Mouse (Mus musculus) megakaryocyte-erythroid progenitor cell, adult 5-6 weeks (primary cell): ENCODE data around the gene Ddx28. TPM values are rescaled to one million over a fixed set of nuclear protein-coding genes. Genes with fewer than 3 reads are reported as not detected.
A peak's percentile ranks its signal among the peaks of the same experiment; 100 is the strongest.

Experiments
- ATAC-seq: replicated peaks from 2 replicates; pipeline ENCODE4 v1.8.0; 2016; ENCODE audit warnings: mild to moderate bottlenecking, inconsistent platforms; ENCODE audit not compliant: severe bottlenecking, poor library complexity, low FRiP score, low TSS enrichment
- total RNA-seq, 2 experiments: library from RNA; stranded (forward) in 1 of 2; stranded (reverse) in 1 of 2; fragments of 200-1000, 215-1000 nt in 1 of 2; fragments of >200 nt in 1 of 2; fragmentation: Nextera tagmentation in 1 of 2; gene quantifications; 2 replicates each; pipeline ENCODE4 v1.2.3; 2014 to 2017

Gene Ddx28
- total RNA-seq, 2 experiments from 2014 or later, result 11.6 to 14.4 TPM

DNA sequence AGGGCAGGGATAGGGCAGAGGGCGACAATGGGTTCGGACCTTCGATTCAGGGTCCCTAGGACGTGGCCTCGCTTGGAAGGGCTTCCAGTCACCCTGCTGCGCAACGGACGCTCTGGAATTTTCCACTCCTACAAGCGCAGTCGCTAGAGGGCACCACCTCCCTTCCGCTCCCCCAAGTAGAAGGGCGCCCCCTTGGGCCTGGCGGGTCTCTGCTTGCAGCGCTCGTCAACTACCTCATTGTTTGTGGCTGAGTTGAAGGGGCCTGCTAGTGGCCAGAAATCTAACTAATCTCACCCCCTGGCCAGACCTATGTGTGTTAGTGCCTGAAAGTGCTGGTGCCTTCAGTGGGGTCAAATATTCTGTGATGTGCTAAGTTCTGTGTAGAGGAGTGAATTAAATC, 32.4 kb downstream of the Ddx28 start, which contains the start of gene Dpep3:
TSS of gene Dpep3 (minus strand) at position 105 of the 400 bp plus-strand sequence.
- ATAC-seq, result no peak

DNA sequence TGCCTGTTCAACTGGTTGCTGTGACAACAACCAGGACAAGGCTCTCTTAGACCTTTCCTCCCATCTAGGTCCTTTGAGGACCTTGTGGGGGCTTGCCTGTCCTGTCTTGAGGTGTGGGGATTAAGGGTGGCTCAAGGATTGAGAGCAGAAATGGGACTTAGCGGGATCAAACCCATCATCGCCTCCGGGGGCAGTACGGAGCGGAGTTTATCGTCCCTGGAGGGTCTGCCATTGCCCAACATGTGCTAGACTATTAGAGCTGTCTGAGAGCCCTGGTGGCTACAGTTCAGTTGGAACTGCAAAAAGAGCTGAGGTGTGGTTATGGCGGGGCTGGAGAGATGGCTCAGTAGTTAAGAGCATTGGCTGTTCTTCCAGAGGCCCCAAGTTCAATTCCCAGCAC, 36.3 kb downstream of the Ddx28 start:
- 0 out of 2 replicates have a peak, but pooled peaks have one; percentile 21 for ATAC-seq

DNA sequence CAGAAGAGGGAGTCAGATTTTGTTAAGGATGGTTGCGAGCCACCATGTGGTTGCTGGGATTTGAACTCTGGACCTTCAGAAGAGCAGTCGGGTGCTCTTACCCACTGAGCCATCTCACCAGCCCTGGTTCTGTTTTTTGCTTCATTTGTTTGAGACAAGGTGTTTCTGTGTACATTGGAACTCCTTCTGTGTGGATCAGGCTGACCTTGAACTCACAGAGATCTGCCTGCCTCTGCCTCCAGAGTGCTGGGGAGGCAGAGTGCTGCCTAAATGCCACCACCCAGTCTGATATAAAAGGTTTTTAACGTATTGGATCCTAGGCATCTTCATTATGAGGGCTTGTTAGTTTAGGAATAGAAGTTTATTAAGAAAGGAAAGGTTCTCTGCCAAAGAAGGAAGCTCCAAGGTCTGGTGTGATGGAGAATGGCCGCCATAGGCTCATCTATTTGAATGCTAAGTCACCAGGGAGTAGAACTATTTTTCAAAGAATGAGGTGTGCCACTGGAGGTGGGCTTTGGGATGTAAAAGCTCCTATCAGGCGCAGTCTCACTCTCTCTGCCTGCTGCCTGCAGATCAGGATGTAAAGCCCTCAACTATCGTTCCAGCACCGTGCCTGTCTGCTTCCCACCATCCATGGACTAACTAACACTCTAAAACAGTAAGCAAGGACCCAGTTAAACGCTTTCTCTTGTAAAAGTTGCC, 40.5 kb downstream of the Ddx28 start:
- no peak for ATAC-seq

DNA sequence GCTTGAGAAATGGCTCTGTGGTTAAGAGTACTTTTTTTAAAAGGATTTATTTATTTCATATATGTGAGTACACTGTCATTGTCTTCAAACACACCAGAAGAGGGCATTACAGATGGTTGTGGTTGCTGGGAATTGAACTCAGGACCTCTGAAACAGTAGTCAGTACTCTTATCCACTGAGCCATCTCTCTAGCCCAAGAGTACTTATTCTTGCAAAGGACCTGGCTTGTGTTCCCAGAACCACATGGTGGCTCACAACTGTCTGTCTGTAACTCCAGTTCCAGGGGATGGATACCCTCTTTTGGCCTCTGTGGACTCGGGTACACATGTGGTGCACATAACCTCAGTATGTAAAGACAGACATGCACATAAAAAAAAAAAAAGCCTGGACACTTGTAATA, 42.3 kb downstream of the Ddx28 start:
- ATAC-seq, result no peak

DNA sequence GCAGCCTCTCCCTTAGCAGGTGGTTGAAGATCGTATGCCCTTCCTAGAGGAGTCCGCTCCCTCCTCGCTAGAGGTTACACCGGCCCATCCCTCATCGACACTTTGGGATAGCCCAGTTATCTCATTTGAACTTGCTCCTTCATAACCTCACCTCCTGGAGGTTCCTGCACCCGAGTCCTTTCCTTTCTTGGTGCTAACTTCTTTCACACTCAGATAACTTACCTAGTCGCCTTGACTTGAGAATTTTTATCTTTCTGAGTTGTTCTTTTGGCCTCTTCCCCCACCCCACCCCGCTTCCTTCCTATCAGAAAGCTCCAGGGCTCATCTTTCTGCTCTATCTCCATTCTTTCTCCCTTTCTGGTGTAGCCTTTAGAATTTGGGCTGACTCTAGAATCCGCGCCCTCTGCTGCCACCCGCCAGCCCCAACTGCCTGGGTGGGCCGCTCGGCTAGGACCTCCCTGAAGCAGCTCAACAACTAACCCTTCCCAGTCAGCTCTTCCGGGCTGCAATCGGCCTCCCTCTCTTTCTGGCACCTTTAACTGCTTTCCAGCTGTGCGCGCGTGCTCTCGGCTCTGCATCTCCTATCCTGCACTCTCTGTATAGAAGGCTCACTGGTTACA, 44.9 kb downstream of the Ddx28 start:
- ATAC-seq, result peak; percentile 76

DNA sequence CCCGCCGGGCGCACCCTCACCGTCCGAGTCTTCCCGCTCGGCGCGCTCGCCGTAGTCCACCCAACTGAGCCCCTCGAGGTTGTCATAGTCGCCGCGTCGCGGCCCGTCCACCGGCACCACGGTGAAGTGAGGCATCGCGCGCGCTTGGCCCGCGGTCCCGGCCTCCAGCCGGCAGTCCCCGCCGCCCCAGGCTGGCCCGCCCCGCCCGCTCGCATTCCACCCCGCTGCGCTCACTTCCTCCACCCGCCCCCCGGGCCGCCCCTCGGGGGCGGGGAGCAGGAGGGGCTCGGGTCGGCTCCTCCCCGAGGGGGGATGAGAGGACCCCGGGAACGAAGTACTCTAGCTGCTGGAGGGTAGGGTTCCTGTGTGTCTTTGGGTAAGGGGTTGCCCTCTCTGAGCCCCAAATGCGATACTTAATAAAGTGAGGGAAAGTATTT, 45.8 kb downstream of the Ddx28 start, which contains the start of gene Slc12a4:
TSS of gene Slc12a4 (minus strand) at position 193 of the 437 bp plus-strand sequence.
- ATAC-seq, result no peak

DNA sequence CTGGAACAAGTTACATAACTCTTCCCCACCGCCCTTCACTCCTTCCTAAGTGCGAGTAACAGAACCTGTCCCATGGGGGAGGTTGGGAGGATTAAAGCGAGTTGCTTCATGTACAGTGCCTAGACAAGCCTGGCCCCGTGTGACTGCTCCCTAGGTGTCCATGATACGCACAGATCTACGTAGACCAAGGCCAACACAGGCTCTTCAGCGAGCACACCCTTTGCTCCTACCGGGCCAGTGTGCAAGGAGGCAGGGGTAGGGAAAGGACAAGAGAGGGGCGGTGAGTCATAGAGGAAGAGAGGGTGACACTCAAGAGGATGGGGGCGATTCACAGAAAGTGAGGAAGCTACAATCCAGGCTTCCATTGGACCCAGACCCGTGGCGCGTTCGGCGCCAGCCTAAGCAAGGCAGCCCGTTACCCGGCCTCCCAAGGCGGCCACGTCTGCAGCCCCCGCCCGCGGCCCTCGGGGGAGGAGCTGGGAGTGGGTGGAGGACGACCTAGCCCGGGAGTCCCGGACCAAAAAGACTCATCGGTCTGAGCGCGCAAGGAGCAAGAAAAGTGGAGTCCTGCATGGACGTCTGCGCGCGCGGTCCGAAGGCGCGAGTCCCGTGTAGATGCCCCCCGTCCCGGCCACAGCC, 46.3 kb downstream of the Ddx28 start:
- ATAC-seq, result no peak

DNA sequence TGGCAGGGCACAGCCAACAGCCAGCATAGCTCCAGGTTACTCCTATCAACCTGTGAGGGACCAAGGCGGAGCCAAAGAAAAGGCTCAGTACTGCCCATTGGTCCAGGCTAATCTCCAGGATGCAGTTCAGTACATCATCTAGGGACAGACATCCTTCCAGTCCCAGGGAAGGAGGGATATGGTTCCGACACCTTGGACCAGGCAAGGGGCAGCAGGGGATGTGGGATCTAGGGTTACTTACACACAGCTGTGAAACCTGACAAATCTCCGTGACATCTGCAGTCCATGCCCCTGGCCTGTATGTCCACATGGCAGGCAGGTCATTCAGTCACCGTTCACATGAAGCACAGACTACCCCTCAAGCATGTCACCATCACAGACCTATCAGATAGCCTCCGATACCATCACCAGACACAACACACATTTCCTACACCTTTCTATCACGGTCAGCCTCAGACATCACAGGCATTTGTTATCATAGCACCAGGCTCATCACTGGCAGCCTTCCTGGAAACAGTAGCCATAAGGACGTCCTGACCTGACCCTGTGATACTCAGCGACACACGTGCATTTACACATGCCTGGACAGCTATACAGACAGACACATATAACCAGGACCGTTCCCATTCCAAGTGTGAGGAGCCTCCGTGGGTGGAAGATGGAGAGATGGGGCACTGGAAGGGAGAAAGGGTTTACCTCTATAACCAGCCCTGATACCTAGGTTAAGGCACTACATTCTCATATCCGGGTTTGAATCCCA, 47.0 kb downstream of the Ddx28 start:
- ATAC-seq, result 0 out of 2 replicates have a peak, but pooled peaks have one; percentile 11

DNA sequence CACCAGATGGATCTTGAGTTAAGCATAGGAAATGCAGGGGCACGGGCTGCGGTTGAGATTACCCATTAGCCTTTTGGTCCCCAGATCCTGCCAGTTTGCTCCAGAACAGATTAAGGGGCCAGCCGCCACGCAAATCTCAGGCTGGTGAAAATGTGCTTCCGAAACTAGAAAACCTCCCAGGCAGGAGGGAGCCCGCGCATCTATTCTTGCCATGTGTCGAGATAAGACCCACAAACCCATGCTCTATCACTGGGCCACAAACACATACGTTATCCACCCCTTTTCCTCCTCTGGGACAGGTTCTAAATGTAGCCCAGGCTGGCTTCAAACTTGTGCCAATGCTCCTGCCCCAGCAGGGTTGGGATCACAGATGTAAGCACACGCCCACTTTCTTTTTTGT, 50.1 kb downstream of the Ddx28 start:
- peak; percentile 60 for ATAC-seq

DNA sequence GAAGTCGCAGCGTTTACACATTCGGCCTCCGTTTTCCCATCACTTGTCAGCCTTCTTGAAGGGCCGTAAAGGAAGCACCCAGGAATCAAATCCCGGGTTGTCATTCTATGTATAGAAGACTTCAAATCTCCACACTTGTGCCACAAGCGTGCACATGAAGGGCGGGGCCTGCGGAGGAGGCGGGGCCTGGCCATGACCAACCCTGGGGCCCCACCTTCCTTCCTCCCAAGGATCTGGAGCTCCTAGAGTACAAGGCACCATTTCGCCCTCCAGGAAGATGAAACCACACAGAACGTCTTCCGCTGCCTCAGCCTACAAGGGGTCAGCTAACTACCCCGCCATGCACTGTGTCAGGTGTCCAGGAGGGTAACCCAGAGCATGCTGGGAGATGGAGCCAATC, 50.6 kb downstream of the Ddx28 start:
- peak; percentile 2; the same call in 1 of the 2 replicates for ATAC-seq

Other genes with a start within 250 kb of the Ddx28 start
- 34.9 and 36.4 TPM in 2 replicates for gene Ranbp10, start 184.5 kb downstream of the Ddx28 start, total RNA-seq (2014; fragmentation: Nextera tagmentation)
- gene Ranbp10, start 184.5 kb downstream of the Ddx28 start, total RNA-seq (2017), result 8.3 and 16.0 TPM in 2 replicates
- not detected in 2 replicates for gene Tsnaxip1, start 184.2 kb downstream of the Ddx28 start, total RNA-seq (2014; fragmentation: Nextera tagmentation)
- not detected in 2 replicates for gene Tsnaxip1, start 184.2 kb downstream of the Ddx28 start, total RNA-seq (2017)
- gene Cenpt, start 158.6 kb downstream of the Ddx28 start, total RNA-seq (2014; fragmentation: Nextera tagmentation), result 32.0 and 47.6 TPM in 2 replicates
- gene Cenpt, start 158.6 kb downstream of the Ddx28 start, total RNA-seq (2017), result 14.2 and 20.0 TPM in 2 replicates
- 24.4 and 27.1 TPM in 2 replicates for gene Thap11, start 156.8 kb downstream of the Ddx28 start, total RNA-seq (2014; fragmentation: Nextera tagmentation)
- 18.5 and 33.4 TPM in 2 replicates for gene Thap11, start 156.8 kb downstream of the Ddx28 start, total RNA-seq (2017)
- gene Nutf2, start 151.3 kb downstream of the Ddx28 start, total RNA-seq (2014; fragmentation: Nextera tagmentation), result 174 and 237 TPM in 2 replicates
- gene Nutf2, start 151.3 kb downstream of the Ddx28 start, total RNA-seq (2017), result 29.3 and 101 TPM in 2 replicates
- 45.9 and 46.3 TPM in 2 replicates for gene Edc4, start 131.0 kb downstream of the Ddx28 start, total RNA-seq (2014; fragmentation: Nextera tagmentation)
- 25.9 and 38.4 TPM in 2 replicates for gene Edc4, start 131.0 kb downstream of the Ddx28 start, total RNA-seq (2017)
- gene Nrn1l, start 118.3 kb downstream of the Ddx28 start, total RNA-seq (2014; fragmentation: Nextera tagmentation), result 2.0 and 3.3 TPM in 2 replicates
- not detected in 2 replicates for gene Nrn1l, start 118.3 kb downstream of the Ddx28 start, total RNA-seq (2017)
- gene Pskh1, start 111.4 kb downstream of the Ddx28 start, total RNA-seq (2014; fragmentation: Nextera tagmentation), result 16.8 and 17.5 TPM in 2 replicates
- gene Pskh1, start 111.4 kb downstream of the Ddx28 start, total RNA-seq (2017), result 15.4 and 17.3 TPM in 2 replicates
- gene Ctrl, start 78.0 kb downstream of the Ddx28 start, total RNA-seq (2014; fragmentation: Nextera tagmentation), result 1.6 TPM in 1 of 2 replicates, not detected in the other
- gene Ctrl, start 78.0 kb downstream of the Ddx28 start, total RNA-seq (2017), result not detected in 2 replicates
- 93.9 and 150 TPM in 2 replicates for gene Psmb10, start 73.4 kb downstream of the Ddx28 start, total RNA-seq (2014; fragmentation: Nextera tagmentation)
- gene Psmb10, start 73.4 kb downstream of the Ddx28 start, total RNA-seq (2017), result 29.5 and 38.9 TPM in 2 replicates
- 3.7 and 4.6 TPM in 2 replicates for gene Lcat, start 68.5 kb downstream of the Ddx28 start, total RNA-seq (2014; fragmentation: Nextera tagmentation)
- 1.5 TPM in 1 of 2 replicates, not detected in the other for gene Lcat, start 68.5 kb downstream of the Ddx28 start, total RNA-seq (2017)
- gene Slc12a4, start 45.8 kb downstream of the Ddx28 start, total RNA-seq (2014; fragmentation: Nextera tagmentation), result 11.4 and 14.2 TPM in 2 replicates
- 4.7 and 10.5 TPM in 2 replicates for gene Slc12a4, start 45.8 kb downstream of the Ddx28 start, total RNA-seq (2017)
- gene Dpep3, start 32.5 kb downstream of the Ddx28 start, total RNA-seq (2014; fragmentation: Nextera tagmentation), result not detected in 2 replicates
- gene Dpep3, start 32.5 kb downstream of the Ddx28 start, total RNA-seq (2017), result not detected in 2 replicates
- 23.0 and 28.9 TPM in 2 replicates for gene Dus2, start 20.5 kb downstream of the Ddx28 start, total RNA-seq (2014; fragmentation: Nextera tagmentation)
- 13.8 and 22.5 TPM in 2 replicates for gene Dus2, start 20.5 kb downstream of the Ddx28 start, total RNA-seq (2017)
- gene Dpep2nb, start 5.9 kb downstream of the Ddx28 start, total RNA-seq (2014; fragmentation: Nextera tagmentation), result not detected in 2 replicates
- gene Dpep2nb, start 5.9 kb downstream of the Ddx28 start, total RNA-seq (2017), result not detected in 2 replicates
- 102 and 103 TPM in 2 replicates for gene Nfatc3, start 47.0 kb upstream of the Ddx28 start, total RNA-seq (2014; fragmentation: Nextera tagmentation)
- gene Nfatc3, start 47.0 kb upstream of the Ddx28 start, total RNA-seq (2017), result 35.0 and 35.3 TPM in 2 replicates
- 0.68 and 1.4 TPM in 2 replicates for gene Esrp2, start 125.1 kb upstream of the Ddx28 start, total RNA-seq (2014; fragmentation: Nextera tagmentation)
- gene Esrp2, start 125.1 kb upstream of the Ddx28 start, total RNA-seq (2017), result not detected in 2 replicates
- gene Pla2g15, start 138.5 kb upstream of the Ddx28 start, total RNA-seq (2014; fragmentation: Nextera tagmentation), result 2.7 and 3.2 TPM in 2 replicates
- 0.84 and 3.2 TPM in 2 replicates for gene Pla2g15, start 138.5 kb upstream of the Ddx28 start, total RNA-seq (2017)
- gene Slc7a6, start 157.0 kb upstream of the Ddx28 start, total RNA-seq (2014; fragmentation: Nextera tagmentation), result 2.6 and 4.2 TPM in 2 replicates
- gene Slc7a6, start 157.0 kb upstream of the Ddx28 start, total RNA-seq (2017), result 5.1 and 6.7 TPM in 2 replicates
- gene Slc7a6os, start 199.1 kb upstream of the Ddx28 start, total RNA-seq (2014; fragmentation: Nextera tagmentation), result 32.7 and 47.9 TPM in 2 replicates
- gene Slc7a6os, start 199.1 kb upstream of the Ddx28 start, total RNA-seq (2017), result 50.5 and 58.1 TPM in 2 replicates
- gene Prmt7, start 199.1 kb upstream of the Ddx28 start, total RNA-seq (2014; fragmentation: Nextera tagmentation), result 30.3 and 47.7 TPM in 2 replicates
- 55.0 and 60.4 TPM in 2 replicates for gene Prmt7, start 199.1 kb upstream of the Ddx28 start, total RNA-seq (2017)